Mouse (Mus musculus): ENCODE data around the gene Edem1. TPM values are rescaled to one million over a fixed set of nuclear protein-coding genes. Genes with fewer than 3 reads are reported as not detected.

Edem1 gene
- polyA plus RNA-seq, 1 experiment from 2014 or later, result 25.0 TPM

GRCm38 (mm10) chr6:108824816-108825545, 3.5 kb upstream of the Edem1 start:
- Histone ChIP-seq H3K36me3 (ENCODE audit: control insufficient read depth, insufficient read depth, low read length) (peaks cover 6% of the 10 kb centered on the region; the same call in 1 of the 2 replicates), H3K27me3 (replicated peaks; ENCODE audit: control insufficient read depth, insufficient read depth, low read length) (no peaks in the 10 kb centered on the region), H3K9ac (ENCODE audit: low read depth, low read length) (no peak overlapping the region), H3K9me3 (ENCODE audit: control insufficient read depth, low read length) (no peaks in the 10 kb centered on the region), H3K4me1 (replicated peaks; ENCODE audit: control insufficient read depth, insufficient read depth, low read length) (peaks cover 5% of the 10 kb centered on the region), H3K4me3 (ENCODE audit: low read depth, low read length) (no peak overlapping the region), H3K4me2 (no peak overlapping the region; the same call in 1 of the 2 replicates), H3K27ac (ENCODE audit: low read depth, low read length) (no peak overlapping the region)
- ATAC-seq (replicated peaks; ENCODE audit: low FRiP score) (no peak), DNase-seq (ENCODE audit: low spot score) (no peak)
- 50% methylated on average over 7 of the region's 7 CpGs for WGBS

DNA sequence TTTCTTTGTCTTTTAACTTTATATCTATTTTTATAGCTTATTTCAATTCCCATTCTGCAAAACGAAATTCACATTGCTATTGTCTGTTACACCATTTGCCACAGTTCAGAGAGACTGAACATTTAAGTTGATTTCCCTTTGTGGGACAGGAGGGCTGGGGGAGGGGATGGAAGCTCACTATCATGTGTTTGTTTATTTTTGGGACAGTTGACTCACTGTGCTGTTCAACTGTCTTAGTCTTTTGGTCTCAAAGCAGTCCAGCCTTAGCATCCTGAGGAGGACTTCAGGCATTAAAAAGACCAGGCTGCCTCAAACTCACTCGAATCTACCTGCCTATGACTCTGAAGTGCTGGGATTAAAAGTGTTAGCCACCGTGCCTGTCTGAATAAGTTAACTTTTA, 2.4 kb upstream of the Edem1 start:
- Histone ChIP-seq H3K4me2 (no peak overlapping the region), H3K36me3 (ENCODE audit: control insufficient read depth, insufficient read depth, low read length) (peaks cover 6% of the 10 kb centered on the region; the same call in 1 of the 2 replicates), H3K9ac (ENCODE audit: low read depth, low read length) (no peak overlapping the region), H3K27ac (ENCODE audit: low read depth, low read length) (peak overlapping the region; percentile 1; the same call in 1 of the 2 replicates), H3K4me3 (ENCODE audit: low read depth, low read length) (no peak overlapping the region), H3K9me3 (ENCODE audit: control insufficient read depth, low read length) (no peaks in the 10 kb centered on the region), H3K4me1 (replicated peaks; ENCODE audit: control insufficient read depth, insufficient read depth, low read length) (peaks cover 8% of the 10 kb centered on the region), H3K27me3 (replicated peaks; ENCODE audit: control insufficient read depth, insufficient read depth, low read length) (no peaks in the 10 kb centered on the region)
- no peak for ATAC-seq (replicated peaks; ENCODE audit: low FRiP score)
- 63% methylated on average over 3 of the region's 3 CpGs for WGBS
- DNase-seq (ENCODE audit: low spot score), result no peak

- WGBS, result 24% methylated on average over 5 of the region's 5 CpGs
- peak overlapping the region; percentile 21; the same call in 1 of the 2 replicates for H3K27ac ChIP-seq (ENCODE audit: low read depth, low read length)
- H3K36me3 ChIP-seq (ENCODE audit: control insufficient read depth, insufficient read depth, low read length), result peaks cover 5% of the 10 kb centered on the region; the same call in 1 of the 2 replicates
- no peak for DNase-seq (ENCODE audit: low spot score)
- H3K27me3 ChIP-seq (replicated peaks; ENCODE audit: control insufficient read depth, insufficient read depth, low read length), result no peaks in the 10 kb centered on the region
- no peaks in the 10 kb centered on the region for H3K9me3 ChIP-seq (ENCODE audit: control insufficient read depth, low read length)
- H3K4me3 ChIP-seq (ENCODE audit: low read depth, low read length), result peak overlapping the region; percentile 94
- peak overlapping the region; percentile 50; the same call in 1 of the 2 replicates for H3K9ac ChIP-seq (ENCODE audit: low read depth, low read length)
- ATAC-seq (replicated peaks; ENCODE audit: low FRiP score), result no peak
- peak overlapping the region; percentile 97 for H3K4me2 ChIP-seq
- H3K4me1 ChIP-seq (replicated peaks; ENCODE audit: control insufficient read depth, insufficient read depth, low read length), result peaks cover 12% of the 10 kb centered on the region
These were observed 1.0 kb upstream of the Edem1 start for GRCm38 (mm10) chr6:108827336-108827920.

- Histone ChIP-seq H3K27me3 (replicated peaks; ENCODE audit: control insufficient read depth, insufficient read depth, low read length) (no peaks in the 10 kb centered on the region), H3K4me2 (peak overlapping the region; percentile 97), H3K9me3 (ENCODE audit: control insufficient read depth, low read length) (no peaks in the 10 kb centered on the region), H3K9ac (ENCODE audit: low read depth, low read length) (peak overlapping the region; percentile 93), H3K27ac (ENCODE audit: low read depth, low read length) (peak overlapping the region; percentile 66), H3K4me3 (ENCODE audit: low read depth, low read length) (peak overlapping the region; percentile 94), H3K36me3 (ENCODE audit: control insufficient read depth, insufficient read depth, low read length) (no peaks in the 10 kb centered on the region; the same call in 1 of the 2 replicates), H3K4me1 (replicated peaks; ENCODE audit: control insufficient read depth, insufficient read depth, low read length) (peaks cover 25% of the 10 kb centered on the region)
- ATAC-seq (replicated peaks; ENCODE audit: low FRiP score) (peak; percentile 45), DNase-seq (ENCODE audit: low spot score) (no peak)
- under 1% methylated on average over 52 of the region's 56 CpGs for WGBS
These were observed 431 bp downstream of the Edem1 start for GRCm38 (mm10) chr6:108828872-108829271.

DNA sequence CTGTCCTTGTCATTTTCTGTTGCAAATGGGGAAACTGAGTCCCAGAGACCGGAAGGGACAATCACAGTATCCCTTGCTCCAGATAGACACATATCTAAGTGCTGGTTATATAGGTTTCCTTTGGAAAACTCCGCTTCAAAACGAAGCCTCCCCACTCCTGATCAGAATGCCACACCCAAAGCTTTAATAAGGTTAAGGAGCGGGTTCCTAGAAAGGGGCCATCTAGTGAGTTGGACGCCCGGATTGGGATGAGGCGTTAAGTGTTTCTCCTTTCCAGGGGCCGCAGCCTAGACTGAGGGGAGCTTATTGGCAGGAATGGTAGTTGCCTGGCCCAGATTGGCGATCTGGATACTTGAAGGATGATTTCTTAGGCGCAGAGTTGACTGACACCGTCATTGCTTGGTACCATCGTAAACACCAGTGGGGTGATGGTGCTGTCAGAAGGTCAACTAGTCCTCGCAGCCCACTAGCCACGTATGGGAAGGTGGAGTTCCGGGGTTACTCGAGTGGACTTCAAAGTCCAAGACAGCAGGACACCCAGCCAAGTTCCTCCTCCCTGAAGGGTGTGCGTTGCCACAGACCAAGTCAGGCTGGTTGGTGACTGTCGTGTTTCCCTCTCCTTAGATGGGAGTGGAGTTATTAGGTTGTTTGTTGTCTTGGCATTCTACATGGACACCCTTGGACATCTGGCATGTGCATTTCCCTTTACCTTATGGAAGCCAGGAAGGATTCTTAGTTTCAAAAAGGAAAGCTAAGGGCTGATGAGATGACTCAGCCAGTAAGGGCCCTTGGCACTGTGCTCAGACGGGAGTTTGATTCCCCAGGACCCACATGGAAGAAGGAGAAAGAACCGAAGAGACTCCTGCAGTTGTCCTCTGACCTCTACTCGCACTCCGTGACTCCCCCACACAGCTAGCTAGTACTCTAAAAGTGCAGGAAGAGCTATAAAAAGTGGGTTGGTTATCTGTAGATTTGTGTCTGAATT, 1.2 kb downstream of the Edem1 start:
- Histone ChIP-seq H3K27me3 (replicated peaks; ENCODE audit: control insufficient read depth, insufficient read depth, low read length) (no peaks in the 10 kb centered on the region), H3K4me3 (ENCODE audit: low read depth, low read length) (peak overlapping the region; percentile 94), H3K9me3 (ENCODE audit: control insufficient read depth, low read length) (no peaks in the 10 kb centered on the region), H3K9ac (ENCODE audit: low read depth, low read length) (peak overlapping the region; percentile 93), H3K4me2 (peak overlapping the region; percentile 97), H3K27ac (ENCODE audit: low read depth, low read length) (no peak overlapping the region), H3K36me3 (ENCODE audit: control insufficient read depth, insufficient read depth, low read length) (no peaks in the 10 kb centered on the region; the same call in 1 of the 2 replicates), H3K4me1 (replicated peaks; ENCODE audit: control insufficient read depth, insufficient read depth, low read length) (peaks cover 33% of the 10 kb centered on the region)
- 18% methylated on average over 22 of the region's 22 CpGs for WGBS
- ATAC-seq (replicated peaks; ENCODE audit: low FRiP score) (no peak), DNase-seq (ENCODE audit: low spot score) (no peak)

DNA sequence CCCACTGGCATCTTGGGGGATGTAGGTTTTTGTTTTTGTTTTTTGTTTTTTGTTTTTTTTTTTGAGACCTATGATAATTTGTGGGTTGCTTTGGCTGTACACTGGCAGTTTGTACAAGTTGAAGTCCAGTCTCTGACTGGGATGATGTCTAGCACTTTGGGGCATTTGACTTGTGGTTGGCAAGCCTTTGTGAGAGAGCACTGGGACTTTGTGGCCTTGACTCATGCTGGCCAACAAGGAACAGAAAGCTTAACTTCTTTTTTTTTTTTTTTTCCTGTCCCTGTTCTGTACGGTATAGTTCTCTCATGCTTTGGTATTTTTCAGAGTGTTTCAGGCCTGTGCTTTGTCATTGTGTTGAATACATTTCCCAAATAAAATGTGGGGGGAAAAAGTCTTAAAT, 3.7 kb downstream of the Edem1 start:
- WGBS, result 75% methylated on average over 1 of the region's 1 CpGs
- no peak for DNase-seq (ENCODE audit: low spot score)
- Histone ChIP-seq H3K9ac (ENCODE audit: low read depth, low read length) (no peak overlapping the region), H3K9me3 (ENCODE audit: control insufficient read depth, low read length) (no peaks in the 10 kb centered on the region), H3K27ac (ENCODE audit: low read depth, low read length) (no peak overlapping the region), H3K27me3 (replicated peaks; ENCODE audit: control insufficient read depth, insufficient read depth, low read length) (no peaks in the 10 kb centered on the region), H3K4me3 (ENCODE audit: low read depth, low read length) (no peak overlapping the region), H3K36me3 (ENCODE audit: control insufficient read depth, insufficient read depth, low read length) (peaks cover 2% of the 10 kb centered on the region; the same call in 1 of the 2 replicates), H3K4me2 (no peak overlapping the region), H3K4me1 (replicated peaks; ENCODE audit: control insufficient read depth, insufficient read depth, low read length) (peaks cover 37% of the 10 kb centered on the region)
- no peak for ATAC-seq (replicated peaks; ENCODE audit: low FRiP score)

DNA sequence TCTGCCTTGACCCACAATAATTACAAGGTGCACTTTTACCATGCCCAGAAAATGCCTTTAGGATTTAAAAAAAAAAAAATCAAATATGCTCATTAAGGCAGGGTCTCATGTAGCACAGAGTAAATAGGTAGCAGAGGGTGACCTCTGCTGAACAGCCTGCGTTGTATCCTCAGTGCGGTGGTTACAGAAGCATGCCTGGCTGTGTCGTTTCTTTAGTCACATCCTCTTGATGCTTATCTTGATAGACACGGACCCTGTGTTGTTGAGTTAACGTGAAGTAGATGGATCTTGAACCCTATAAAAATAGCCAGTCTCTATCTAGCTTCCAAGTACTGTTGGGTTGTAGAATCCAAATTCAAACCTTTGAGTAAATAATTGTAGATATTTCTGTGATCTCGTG, 4.5 kb downstream of the Edem1 start:
- Histone ChIP-seq H3K4me1 (replicated peaks; ENCODE audit: control insufficient read depth, insufficient read depth, low read length) (peaks cover 37% of the 10 kb centered on the region), H3K4me2 (0 out of 2 replicates have a peak overlapping the region, but pooled peaks have one; percentile 13)
- 41% methylated on average over 6 of the region's 6 CpGs for WGBS

More for the DNA sequence above, 4.5 kb downstream of the Edem1 start:
- Histone ChIP-seq H3K27ac (ENCODE audit: low read depth, low read length) (no peak overlapping the region), H3K27me3 (replicated peaks; ENCODE audit: control insufficient read depth, insufficient read depth, low read length) (no peaks in the 10 kb centered on the region), H3K9me3 (ENCODE audit: control insufficient read depth, low read length) (no peaks in the 10 kb centered on the region), H3K4me3 (ENCODE audit: low read depth, low read length) (no peak overlapping the region), H3K9ac (ENCODE audit: low read depth, low read length) (no peak overlapping the region), H3K36me3 (ENCODE audit: control insufficient read depth, insufficient read depth, low read length) (peaks cover 6% of the 10 kb centered on the region; the same call in 1 of the 2 replicates)
- ATAC-seq (replicated peaks; ENCODE audit: low FRiP score), result no peak
- no peak for DNase-seq (ENCODE audit: low spot score)
